Mouse (Mus musculus) frontal cortex, adult 2 months (tissue): ENCODE measurements around the gene Nfasc. TPM values are rescaled to one million over a fixed set of nuclear protein-coding genes. Genes with fewer than 3 reads are reported as not detected.

Experiments
- DNase-seq, 2 experiments: peaks; one replicate each; pipeline ENCODE4 v3.0.0; 2022; ENCODE audit warnings: low spot score in 1 of 2; ENCODE audit errors: extremely low spot score in 1 of 2
- polyA plus RNA-seq: library from polyadenylated mRNA; depleted of rRNA; stranded (reverse); fragments of >200 nt; gene quantifications from 2 replicates; pipeline ENCODE4 v1.2.3, GENCODE M21; 2012

Nfasc gene
- polyA plus RNA-seq, 1 experiment, result 77.6 TPM

DNA sequence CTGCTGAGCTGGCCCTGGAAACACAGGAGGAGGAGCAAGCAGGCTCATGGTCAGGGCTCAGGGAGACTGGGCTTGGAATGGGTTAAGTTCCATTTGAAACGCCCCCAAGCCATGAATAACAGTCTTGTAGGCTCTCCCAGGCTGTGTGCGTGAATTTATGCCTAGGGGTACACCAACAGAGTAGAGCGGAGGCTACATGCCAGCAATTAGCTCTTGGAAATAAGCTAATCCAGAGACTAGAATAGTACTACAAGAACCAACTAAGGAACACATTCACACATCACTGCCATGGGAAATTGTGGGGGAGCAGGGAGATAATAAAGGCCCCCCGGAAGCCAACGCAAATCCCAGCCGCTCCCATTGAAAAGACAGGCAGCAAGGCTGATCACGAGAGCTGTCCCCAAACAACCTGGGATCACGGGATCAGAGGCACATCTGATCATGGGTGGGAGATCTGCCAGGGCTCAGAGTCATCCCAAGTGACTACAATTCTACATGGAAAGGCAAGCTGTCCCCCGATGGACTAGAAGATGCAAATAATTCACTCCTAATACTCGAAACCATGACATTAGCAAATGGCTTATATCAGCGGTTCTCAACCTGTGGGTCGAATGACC, 87.6 kb downstream of the Nfasc start:
- peak; percentile 57 to 73 for DNase-seq

DNA sequence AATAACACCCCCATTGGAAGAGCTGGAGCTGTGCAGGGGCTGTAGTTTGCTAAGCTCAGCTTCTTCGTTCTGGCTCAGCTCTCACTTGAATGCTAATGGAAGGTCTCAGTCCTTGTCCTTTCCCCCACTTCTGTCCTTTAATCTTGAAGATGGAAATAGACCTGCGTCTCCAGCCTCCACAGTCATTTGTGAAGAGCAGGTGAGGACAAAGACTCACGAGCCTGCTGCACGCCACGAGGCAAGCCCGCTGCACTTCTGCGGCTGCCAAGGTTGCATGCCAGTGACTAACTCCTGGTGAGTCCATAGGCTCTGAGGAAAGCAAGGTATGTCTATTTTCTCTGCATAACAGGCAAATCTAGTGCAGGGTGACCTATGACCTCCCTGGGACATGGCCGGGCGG, 88.4 kb downstream of the Nfasc start:
- DNase-seq, result no peak

DNA sequence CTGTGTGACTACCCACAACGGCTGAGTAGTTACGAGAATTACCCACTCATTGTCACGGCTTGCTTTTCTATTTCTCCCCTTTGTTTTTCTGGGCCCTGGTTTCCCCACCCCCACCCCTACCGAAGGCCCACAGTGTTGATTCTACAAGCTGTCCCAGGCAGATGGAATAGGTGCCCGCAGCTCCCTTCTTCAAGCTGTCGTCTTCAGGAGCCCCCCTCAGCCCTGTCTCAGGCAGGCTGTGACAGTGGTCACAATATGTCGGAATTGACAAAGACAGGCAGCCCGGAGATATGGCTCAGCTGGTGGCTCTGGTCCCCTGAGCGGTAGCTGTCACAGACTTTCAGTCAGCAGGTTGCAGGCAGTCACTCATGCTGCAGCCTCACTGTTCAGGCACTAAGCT, 90.9 kb downstream of the Nfasc start:
- DNase-seq, result no peak

- no peak for DNase-seq
These were observed 93.6 kb downstream of the Nfasc start for GRCm38 (mm10) chr1:132647958-132648357.

DNA sequence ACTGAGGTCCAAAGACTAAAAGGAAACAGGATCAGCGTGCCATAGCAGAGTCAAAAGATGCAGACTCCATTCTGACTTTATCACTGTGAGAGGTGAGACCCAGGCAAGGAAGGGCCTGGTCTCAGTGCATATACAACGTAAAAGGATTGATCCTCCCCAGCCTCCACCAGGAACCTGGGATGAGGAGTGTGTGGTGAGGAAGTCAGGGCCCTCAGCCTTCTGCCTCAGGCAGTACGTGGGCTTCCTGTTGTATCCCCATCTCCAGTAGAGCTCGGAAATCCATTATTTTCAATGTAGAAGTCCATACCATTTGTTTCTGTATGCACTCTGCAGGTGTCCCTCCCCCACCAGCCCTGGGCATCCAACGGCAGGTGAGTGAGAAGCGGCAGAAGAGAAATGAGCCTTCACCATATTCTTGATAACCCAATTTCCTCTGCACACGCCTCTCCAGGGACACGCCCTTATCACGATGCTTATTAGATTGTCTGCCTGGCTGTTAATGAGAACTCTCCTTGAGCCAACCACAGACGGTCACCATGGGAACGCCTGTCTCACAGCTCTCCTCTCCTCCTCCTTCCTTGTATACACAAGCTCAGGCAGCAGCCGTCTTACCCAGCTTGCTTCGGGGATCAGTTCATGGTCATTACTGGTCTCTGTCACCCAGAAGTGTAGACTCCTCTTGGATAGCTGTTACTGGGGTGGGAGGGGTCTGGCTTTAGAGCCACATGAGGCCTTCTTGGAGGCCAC, 100.4 kb downstream of the Nfasc start:
- DNase-seq, result no peak

DNA sequence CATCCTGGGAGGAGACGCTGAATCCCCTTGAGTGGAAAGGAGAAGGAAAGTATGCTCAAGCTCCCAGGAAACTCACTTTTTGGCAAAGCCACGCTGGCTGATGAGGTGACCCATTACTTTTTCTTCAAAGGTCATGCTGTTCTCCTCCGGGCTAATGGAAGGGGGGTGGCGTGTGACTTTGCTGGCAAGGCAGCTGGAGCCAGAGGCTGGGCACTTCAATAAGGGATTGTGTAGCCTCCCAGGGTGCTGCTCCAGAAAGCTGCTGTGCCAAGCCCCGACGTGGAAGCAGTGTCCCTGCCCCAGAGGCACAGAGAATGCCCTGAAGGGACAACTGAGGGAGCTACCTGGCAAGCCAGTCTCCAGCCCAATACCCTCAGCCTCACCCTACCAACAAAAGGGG, 101.3 kb downstream of the Nfasc start:
- peak in 1 of 2 experiments; percentile 62 for DNase-seq

- DNase-seq, result no peak
These were observed 104.3 kb downstream of the Nfasc start for GRCm38 (mm10) chr1:132637346-132637745.

GRCm38 (mm10) chr1:132629611-132630370, 111.8 kb downstream of the Nfasc start:
- peak in 1 of 2 experiments; percentile 70 for DNase-seq

DNA sequence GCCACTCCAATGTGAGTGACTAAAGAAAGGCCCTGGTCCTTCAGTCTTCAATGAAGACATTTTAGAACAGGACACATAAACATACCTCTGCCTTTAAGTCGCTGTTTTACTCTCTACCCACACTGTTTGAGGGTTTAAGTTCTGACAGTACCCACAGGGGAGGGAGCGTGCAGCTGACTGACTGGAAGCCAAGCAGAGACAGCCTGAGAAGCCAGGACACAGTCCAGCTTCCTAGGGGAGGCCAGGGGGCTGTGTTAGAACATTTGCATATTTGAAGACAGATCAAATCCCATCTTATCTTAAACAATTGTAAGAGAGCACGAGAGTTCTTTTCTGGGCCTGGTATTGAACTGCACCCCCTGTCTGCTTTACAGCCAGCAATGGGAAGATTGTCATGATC, 113.0 kb downstream of the Nfasc start:
- no peak for DNase-seq

GRCm38 (mm10) chr1:132628183-132628582, 113.4 kb downstream of the Nfasc start:
- DNase-seq, result no peak

DNA sequence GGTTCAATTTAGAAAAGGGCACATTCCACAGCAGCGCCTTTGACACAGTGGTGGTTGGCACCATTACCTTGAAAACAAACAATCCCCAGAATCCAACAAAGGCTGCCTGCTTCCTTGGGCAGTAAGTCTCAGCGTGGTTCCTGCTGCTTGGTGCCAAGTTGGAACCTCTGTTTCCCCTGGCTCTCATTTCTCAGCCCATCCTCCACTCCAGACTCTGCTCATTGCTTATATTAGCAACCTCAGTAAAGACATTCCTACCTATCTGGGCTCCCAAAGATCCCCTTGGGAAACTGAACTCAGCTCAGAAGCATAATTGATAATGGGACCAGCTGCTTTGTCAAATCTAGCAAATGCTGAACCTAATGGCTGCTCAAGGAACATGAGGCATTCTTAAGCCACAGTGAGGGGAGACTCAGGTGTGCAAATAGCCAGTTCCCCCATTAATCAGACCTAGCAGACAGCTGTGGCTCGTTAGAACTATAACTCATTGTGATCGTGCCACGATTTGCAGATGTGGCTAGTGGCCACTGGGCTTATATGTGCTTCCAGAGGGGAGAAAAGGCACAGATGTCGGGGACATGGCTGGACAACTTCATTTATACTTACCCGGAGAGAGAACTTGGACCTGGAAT, 115.4 kb downstream of the Nfasc start:
- no peak for DNase-seq

GRCm38 (mm10) chr1:132625034-132625433, 116.6 kb downstream of the Nfasc start:
- no peak for DNase-seq

GRCm38 (mm10) chr1:132624466-132624865, 117.1 kb downstream of the Nfasc start:
- no peak for DNase-seq

DNA sequence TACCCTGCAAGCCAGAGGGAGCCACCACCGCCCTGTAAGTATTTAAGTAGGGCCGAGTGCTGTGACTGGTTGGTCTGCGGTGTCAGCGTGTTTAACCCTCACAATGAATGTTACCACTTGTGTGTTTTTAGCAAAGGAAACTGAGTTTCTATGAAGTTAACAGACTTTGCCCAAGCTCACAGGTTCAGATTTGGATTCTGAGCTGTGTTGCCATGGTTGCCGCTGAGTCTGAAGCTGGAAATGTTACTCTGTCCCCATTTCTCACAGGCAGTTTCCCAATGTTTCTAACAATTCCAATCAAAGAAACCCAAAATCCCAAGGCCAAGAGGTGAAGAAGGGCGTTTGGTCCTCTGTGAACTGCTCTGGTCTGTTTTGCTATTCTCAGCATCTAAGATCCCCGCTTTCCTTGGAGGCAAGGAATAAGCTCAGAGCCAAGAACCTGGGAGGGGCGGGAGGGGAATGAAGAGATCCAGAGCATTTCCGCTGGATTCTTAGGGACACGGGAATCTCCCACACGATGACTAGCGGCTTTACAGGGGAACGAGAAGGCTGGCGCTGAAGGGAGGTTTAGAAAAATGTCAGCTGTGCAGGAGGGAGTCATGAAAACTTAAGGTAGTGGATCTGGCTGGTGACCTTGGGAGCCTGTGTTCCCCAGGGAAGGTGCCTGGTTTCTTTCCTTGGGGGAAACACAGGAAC, 117.8 kb downstream of the Nfasc start:
- peak in 1 of 2 experiments; percentile 60 for DNase-seq

GRCm38 (mm10) chr1:132612066-132612465, 129.5 kb downstream of the Nfasc start:
- no peak for DNase-seq

GRCm38 (mm10) chr1:132609048-132609634, 132.5 kb downstream of the Nfasc start:
- peak in 1 of 2 experiments; percentile 81 for DNase-seq

GRCm38 (mm10) chr1:132602161-132602560, 139.4 kb downstream of the Nfasc start:
- no peak for DNase-seq

DNA sequence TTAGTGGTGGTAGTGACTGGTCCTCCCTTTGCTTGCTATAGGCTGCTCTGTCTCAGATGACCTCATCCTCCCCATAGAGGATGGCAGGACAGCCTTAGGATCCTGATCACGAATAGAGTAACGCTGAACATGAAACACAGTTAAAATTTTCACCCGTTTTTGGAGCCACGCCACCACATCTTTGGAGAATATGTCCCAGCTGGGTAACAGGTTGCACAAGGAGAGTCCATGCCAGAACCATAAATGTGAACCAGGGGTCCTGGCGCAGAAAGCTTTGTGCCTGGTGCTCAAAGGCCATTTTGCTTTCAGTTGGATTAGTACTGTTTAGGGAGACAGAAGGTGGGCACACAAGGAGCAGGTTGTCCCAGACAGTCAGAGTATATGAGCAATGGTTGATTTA, 143.6 kb downstream of the Nfasc start:
- DNase-seq, result no peak

DNA sequence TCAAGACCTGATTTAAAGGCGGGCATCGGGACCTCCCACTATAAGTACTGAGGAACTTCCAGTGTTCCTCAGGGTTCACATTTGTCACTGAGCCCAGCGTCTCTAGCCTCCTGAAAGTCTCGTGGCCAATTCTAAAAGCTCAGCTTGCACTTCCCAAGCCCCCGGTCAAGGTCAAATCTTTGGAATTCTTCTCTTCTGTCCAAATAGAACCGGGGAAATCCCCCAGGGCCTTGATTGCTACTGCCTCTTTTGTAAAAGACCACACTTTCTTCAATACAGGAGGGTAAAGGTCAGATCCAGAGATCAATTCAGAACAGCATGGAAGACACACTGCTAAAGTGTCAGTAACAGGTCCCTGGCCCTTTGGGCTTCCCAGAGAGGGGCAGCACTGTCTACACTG, 145.9 kb downstream of the Nfasc start:
- no peak for DNase-seq

DNA sequence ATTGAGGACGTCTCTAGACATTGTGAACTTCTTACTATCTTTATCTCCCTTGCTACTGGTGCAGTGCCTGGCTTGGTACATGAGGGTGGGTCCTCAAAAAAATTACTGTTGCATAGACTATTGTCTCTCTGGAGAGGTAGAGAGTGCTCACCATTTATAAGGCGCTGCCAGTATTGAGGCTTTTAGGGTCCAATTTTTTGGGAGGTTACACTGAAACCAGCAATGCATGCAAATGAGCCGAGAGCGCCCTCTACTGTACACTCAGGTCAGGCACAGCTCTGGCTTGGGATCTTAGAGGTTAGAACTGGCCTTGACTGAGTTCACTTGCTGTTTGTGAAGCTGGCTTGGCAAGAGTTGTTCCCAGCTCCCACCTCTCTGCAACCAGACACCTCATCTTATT, 147.0 kb downstream of the Nfasc start:
- DNase-seq, result peak; percentile 39 to 88
